Mouse (Mus musculus) bone marrow, adult 2 months (tissue): Measurements from ENCODE around the gene Treml4.
A peak's percentile ranks its signal among the peaks of the same experiment; 100 is the strongest.

ENCODE experiments used
- CTCF ChIP-seq: fragments of 200-500 bp; IDR thresholded peaks from 2 replicates; pipeline ENCODE4 v1.5.1; 2011; ENCODE audit warnings: low read length, control low read depth; ENCODE audit not compliant: control insufficient read depth, insufficient read depth
- POLR2A ChIP-seq: fragments of 200-500 bp; IDR thresholded peaks from 2 replicates; pipeline ENCODE4 v1.6.1; 2011; ENCODE audit warnings: low read depth, mild to moderate bottlenecking, control low read depth, low read length, borderline replicate concordance; ENCODE audit not compliant: control insufficient read depth

DNA sequence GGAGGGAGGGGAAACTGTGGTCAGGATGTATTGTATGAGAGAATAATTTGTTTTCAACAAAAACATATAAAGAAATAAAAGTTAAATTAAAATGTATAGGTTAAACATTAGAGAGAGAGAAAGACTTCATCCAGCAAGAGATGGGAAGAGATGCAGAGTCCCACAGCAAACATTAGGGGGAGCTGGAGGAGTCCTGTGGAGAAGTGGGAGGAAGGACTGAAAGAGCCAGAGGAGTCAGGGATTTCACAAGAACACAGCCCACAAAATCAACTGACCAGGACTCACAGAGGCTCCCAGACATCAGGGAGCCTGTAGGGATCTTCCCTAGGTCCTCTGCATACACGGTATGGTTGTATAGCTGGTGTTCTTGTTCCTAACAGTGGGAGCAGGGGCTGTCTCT lies 22.7 kb downstream of the Treml4 start:
- TF ChIP-seq CTCF: peak; percentile 52
- no peak for TF ChIP-seq POLR2A
